Mouse (Mus musculus): ENCODE results near the gene Zfpm1. TPM values are rescaled to one million over a fixed set of nuclear protein-coding genes. Genes with fewer than 3 reads are reported as not detected.

Gene Zfpm1
- 1.4 and 2.1 TPM in 2 replicates for polyA plus RNA-seq (2014; fragmentation: Nextera tagmentation; extraction: Ambion mirVana)

DNA sequence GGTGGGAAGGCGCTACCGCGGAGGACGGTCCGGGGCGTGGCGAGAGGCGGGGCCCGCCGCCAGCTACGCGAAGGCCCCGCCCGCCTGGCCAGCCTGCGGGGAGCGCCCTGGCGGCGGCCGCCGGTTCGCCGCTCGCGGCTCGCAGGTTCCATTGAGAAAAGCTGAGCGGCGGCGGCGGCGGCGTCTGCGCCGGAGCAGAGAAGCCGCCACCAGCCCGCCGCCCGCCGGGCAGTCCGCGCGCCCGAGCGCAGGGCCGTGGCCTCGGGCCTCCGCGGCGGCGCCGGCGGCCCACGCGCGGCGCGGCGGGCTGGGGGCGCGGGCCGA, at the start of gene Zfpm1:
TSS of gene Zfpm1 (plus strand) at position 107 of the 324 bp plus-strand sequence.
- no peaks in the 10 kb centered on the region for H3K9me3 ChIP-seq (ENCODE audit: control insufficient read depth, low read length)
- peak within 1 kb of the TSS; percentile 56 for H3K9ac ChIP-seq (ENCODE audit: low read length)
- no peak for ATAC-seq (replicated peaks; ENCODE audit: low FRiP score)
- 0% methylated on average over 27 of the region's 60 CpGs for WGBS
- no peak for DNase-seq (ENCODE audit: low spot score)
- H3K27ac ChIP-seq (ENCODE audit: low read depth, low read length): 0 out of 2 replicates have a peak within 1 kb of the TSS, but pooled peaks have one; percentile 12
- peak within 1 kb of the TSS; percentile 57 for H3K4me3 ChIP-seq (ENCODE audit: low read depth, low read length)
- peaks cover 34% of the 10 kb centered on the region for H3K27me3 ChIP-seq (ENCODE audit: control insufficient read depth, insufficient read depth, low read length)
- H3K4me1 ChIP-seq (replicated peaks; ENCODE audit: control insufficient read depth, insufficient read depth, low read length): peaks cover 24% of the 10 kb centered on the region
- no peaks in the 10 kb centered on the region for H3K36me3 ChIP-seq (ENCODE audit: control insufficient read depth, insufficient read depth, low read length)
- H3K4me2 ChIP-seq (ENCODE audit: low read depth, low read length, severe bottlenecking): peak within 1 kb of the TSS; percentile 73

- Histone ChIP-seq H3K9me3 (ENCODE audit: control insufficient read depth, low read length) (no peaks in the 10 kb centered on the region), H3K4me1 (replicated peaks; ENCODE audit: control insufficient read depth, insufficient read depth, low read length) (0 out of 2 replicates have a peak, but pooled peaks cover 3% of the 10 kb centered on the region), H3K27ac (ENCODE audit: low read depth, low read length) (no peak overlapping the region), H3K36me3 (ENCODE audit: control insufficient read depth, insufficient read depth, low read length) (no peaks in the 10 kb centered on the region), H3K4me3 (ENCODE audit: low read depth, low read length) (no peak overlapping the region), H3K4me2 (ENCODE audit: low read depth, low read length, severe bottlenecking) (no peak overlapping the region), H3K27me3 (ENCODE audit: control insufficient read depth, insufficient read depth, low read length) (peaks cover 21% of the 10 kb centered on the region), H3K9ac (ENCODE audit: low read length) (no peak overlapping the region)
- ATAC-seq (replicated peaks; ENCODE audit: low FRiP score) (no peak), DNase-seq (ENCODE audit: low spot score) (no peak)
- WGBS: 48% methylated on average over 11 of the region's 11 CpGs
Measured at GRCm38 (mm10) chr8:122234055-122234454, 47.9 kb upstream of the Zfpm1 start.

DNA sequence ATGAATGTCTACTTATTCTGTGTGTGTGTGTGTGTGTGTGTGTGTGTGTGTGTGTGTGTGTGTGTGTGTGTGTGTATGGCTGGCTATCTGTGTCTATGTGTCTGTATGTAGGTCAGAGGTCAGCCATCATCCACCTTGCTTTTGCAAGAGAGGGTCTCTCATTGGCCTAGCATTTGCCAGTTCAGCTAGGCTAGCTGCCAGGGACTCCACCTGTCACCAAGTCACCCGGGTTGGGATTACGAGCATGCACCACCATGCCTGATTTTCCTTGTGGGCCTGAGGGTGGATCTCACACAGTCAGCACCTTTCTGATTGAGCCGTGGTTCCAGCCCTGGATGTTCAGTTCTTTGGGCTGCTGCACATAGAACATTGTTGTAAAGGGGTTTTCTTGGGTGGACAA, 45.4 kb upstream of the Zfpm1 start:
- no peaks in the 10 kb centered on the region for H3K27me3 ChIP-seq (ENCODE audit: control insufficient read depth, insufficient read depth, low read length)
- no peaks in the 10 kb centered on the region for H3K9me3 ChIP-seq (ENCODE audit: control insufficient read depth, low read length)
- no peaks in the 10 kb centered on the region for H3K4me1 ChIP-seq (replicated peaks; ENCODE audit: control insufficient read depth, insufficient read depth, low read length)
- no peak overlapping the region for H3K4me3 ChIP-seq (ENCODE audit: low read depth, low read length)
- H3K27ac ChIP-seq (ENCODE audit: low read depth, low read length): no peak overlapping the region
- H3K4me2 ChIP-seq (ENCODE audit: low read depth, low read length, severe bottlenecking): no peak overlapping the region
- no peaks in the 10 kb centered on the region for H3K36me3 ChIP-seq (ENCODE audit: control insufficient read depth, insufficient read depth, low read length)
- DNase-seq (ENCODE audit: low spot score): no peak
- WGBS: 84% methylated on average over 3 of the region's 3 CpGs
- no peak overlapping the region for H3K9ac ChIP-seq (ENCODE audit: low read length)
- no peak for ATAC-seq (replicated peaks; ENCODE audit: low FRiP score)

DNA sequence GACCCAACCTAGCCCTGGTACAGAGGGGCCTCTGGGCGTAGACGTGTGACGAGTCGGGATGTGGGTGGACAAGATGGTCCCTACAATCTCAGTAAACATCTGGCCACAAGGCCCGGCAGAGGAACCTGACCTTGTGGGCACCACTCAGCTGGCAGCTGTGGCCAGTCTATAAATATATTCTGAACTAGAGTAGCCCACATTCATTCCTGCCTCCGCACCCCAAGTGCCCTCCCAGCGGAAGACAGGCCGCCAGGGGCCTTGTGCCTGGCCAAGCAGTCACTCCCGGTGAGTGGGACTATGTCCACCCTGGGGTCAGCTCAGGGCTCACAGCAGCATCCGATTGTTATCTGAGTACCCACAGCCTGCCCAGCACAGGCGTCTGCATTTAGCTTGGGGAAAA, 43.7 kb upstream of the Zfpm1 start:
- DNase-seq (ENCODE audit: low spot score): no peak
- H3K4me2 ChIP-seq (ENCODE audit: low read depth, low read length, severe bottlenecking): no peak overlapping the region
- no peaks in the 10 kb centered on the region for H3K36me3 ChIP-seq (ENCODE audit: control insufficient read depth, insufficient read depth, low read length)
- no peaks in the 10 kb centered on the region for H3K9me3 ChIP-seq (ENCODE audit: control insufficient read depth, low read length)
- ATAC-seq (replicated peaks; ENCODE audit: low FRiP score): no peak
- H3K4me3 ChIP-seq (ENCODE audit: low read depth, low read length): no peak overlapping the region
- H3K27ac ChIP-seq (ENCODE audit: low read depth, low read length): no peak overlapping the region
- H3K4me1 ChIP-seq (replicated peaks; ENCODE audit: control insufficient read depth, insufficient read depth, low read length): no peaks in the 10 kb centered on the region
- 87% methylated on average over 11 of the region's 11 CpGs for WGBS
- H3K27me3 ChIP-seq (ENCODE audit: control insufficient read depth, insufficient read depth, low read length): no peaks in the 10 kb centered on the region
- H3K9ac ChIP-seq (ENCODE audit: low read length): no peak overlapping the region

DNA sequence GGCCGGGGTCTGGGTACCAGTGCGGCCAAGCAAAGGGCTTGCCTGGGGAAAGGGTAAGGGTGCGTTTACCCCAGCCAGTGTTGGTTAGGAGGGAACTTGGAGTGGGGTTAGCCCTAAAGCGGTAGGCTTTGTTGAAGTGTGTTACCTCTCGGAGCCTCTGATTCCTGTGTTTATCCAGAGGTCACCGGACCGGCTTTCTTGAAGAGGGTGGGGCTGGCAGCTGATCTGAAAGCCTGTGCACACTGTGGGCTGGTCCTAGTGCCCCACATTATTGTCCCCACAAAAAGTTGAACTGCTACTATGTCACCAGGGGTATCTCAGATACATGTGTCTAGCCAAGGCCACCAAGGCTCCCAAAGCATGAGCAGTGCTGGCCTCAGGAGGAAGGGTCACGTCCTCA, 43.2 kb upstream of the Zfpm1 start:
- H3K9me3 ChIP-seq (ENCODE audit: control insufficient read depth, low read length): no peaks in the 10 kb centered on the region
- no peak overlapping the region for H3K4me2 ChIP-seq (ENCODE audit: low read depth, low read length, severe bottlenecking)
- 82% methylated on average over 8 of the region's 8 CpGs for WGBS
- no peak overlapping the region for H3K27ac ChIP-seq (ENCODE audit: low read depth, low read length)
- DNase-seq (ENCODE audit: low spot score) (no peak), ATAC-seq (replicated peaks; ENCODE audit: low FRiP score) (no peak)
- no peaks in the 10 kb centered on the region for H3K36me3 ChIP-seq (ENCODE audit: control insufficient read depth, insufficient read depth, low read length)
- no peaks in the 10 kb centered on the region for H3K27me3 ChIP-seq (ENCODE audit: control insufficient read depth, insufficient read depth, low read length)
- no peaks in the 10 kb centered on the region for H3K4me1 ChIP-seq (replicated peaks; ENCODE audit: control insufficient read depth, insufficient read depth, low read length)
- H3K4me3 ChIP-seq (ENCODE audit: low read depth, low read length): no peak overlapping the region
- no peak overlapping the region for H3K9ac ChIP-seq (ENCODE audit: low read length)

- H3K4me1 ChIP-seq (replicated peaks; ENCODE audit: control insufficient read depth, insufficient read depth, low read length): no peaks in the 10 kb centered on the region
- no peak overlapping the region for H3K27ac ChIP-seq (ENCODE audit: low read depth, low read length)
- no peaks in the 10 kb centered on the region for H3K9me3 ChIP-seq (ENCODE audit: control insufficient read depth, low read length)
- no peak for ATAC-seq (replicated peaks; ENCODE audit: low FRiP score)
- no peak overlapping the region for H3K4me2 ChIP-seq (ENCODE audit: low read depth, low read length, severe bottlenecking)
- H3K27me3 ChIP-seq (ENCODE audit: control insufficient read depth, insufficient read depth, low read length): no peaks in the 10 kb centered on the region
- H3K36me3 ChIP-seq (ENCODE audit: control insufficient read depth, insufficient read depth, low read length): no peaks in the 10 kb centered on the region
- WGBS: 91% methylated on average over 16 of the region's 16 CpGs
- no peak overlapping the region for H3K4me3 ChIP-seq (ENCODE audit: low read depth, low read length)
- H3K9ac ChIP-seq (ENCODE audit: low read length): no peak overlapping the region
- DNase-seq (ENCODE audit: low spot score): no peak
Measured at GRCm38 (mm10) chr8:122240241-122241026, 41.5 kb upstream of the Zfpm1 start.

GRCm38 (mm10) chr8:122243310-122243709, 38.6 kb upstream of the Zfpm1 start:
- WGBS: 92% methylated on average over 4 of the region's 4 CpGs
- no peak overlapping the region for H3K4me3 ChIP-seq (ENCODE audit: low read depth, low read length)
- no peak for ATAC-seq (replicated peaks; ENCODE audit: low FRiP score)
- H3K27ac ChIP-seq (ENCODE audit: low read depth, low read length): no peak overlapping the region
- no peak for DNase-seq (ENCODE audit: low spot score)
- H3K9me3 ChIP-seq (ENCODE audit: control insufficient read depth, low read length): no peaks in the 10 kb centered on the region
- no peak overlapping the region for H3K9ac ChIP-seq (ENCODE audit: low read length)
- H3K36me3 ChIP-seq (ENCODE audit: control insufficient read depth, insufficient read depth, low read length): no peaks in the 10 kb centered on the region
- peaks cover 5% of the 10 kb centered on the region; the same call in 1 of the 2 replicates for H3K4me1 ChIP-seq (replicated peaks; ENCODE audit: control insufficient read depth, insufficient read depth, low read length)
- no peaks in the 10 kb centered on the region for H3K27me3 ChIP-seq (ENCODE audit: control insufficient read depth, insufficient read depth, low read length)
- H3K4me2 ChIP-seq (ENCODE audit: low read depth, low read length, severe bottlenecking): no peak overlapping the region

DNA sequence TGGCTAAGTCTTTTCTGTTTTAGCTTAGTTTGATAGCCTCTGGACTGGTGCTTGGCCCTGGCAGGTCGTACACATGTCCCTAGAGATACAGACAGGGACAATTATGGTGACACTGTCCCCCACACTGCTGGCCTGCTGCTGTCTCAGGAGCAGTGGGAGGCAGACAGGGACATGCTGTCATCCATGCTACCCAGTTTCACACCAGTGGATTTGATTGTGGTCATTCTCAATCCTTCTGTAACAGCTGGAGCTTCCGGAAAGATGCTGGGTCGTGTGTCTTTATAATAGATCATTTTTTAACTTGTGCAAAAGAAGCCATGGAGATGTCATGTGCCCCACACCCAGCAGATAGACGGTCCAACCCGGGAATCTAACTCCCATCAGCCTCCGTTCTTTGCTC, 36.8 kb upstream of the Zfpm1 start:
- Histone ChIP-seq H3K27me3 (ENCODE audit: control insufficient read depth, insufficient read depth, low read length) (no peaks in the 10 kb centered on the region), H3K9ac (ENCODE audit: low read length) (no peak overlapping the region), H3K4me1 (replicated peaks; ENCODE audit: control insufficient read depth, insufficient read depth, low read length) (peaks cover 5% of the 10 kb centered on the region; the same call in 1 of the 2 replicates), H3K27ac (ENCODE audit: low read depth, low read length) (no peak overlapping the region), H3K9me3 (ENCODE audit: control insufficient read depth, low read length) (no peaks in the 10 kb centered on the region), H3K4me3 (ENCODE audit: low read depth, low read length) (no peak overlapping the region), H3K4me2 (ENCODE audit: low read depth, low read length, severe bottlenecking) (no peak overlapping the region), H3K36me3 (ENCODE audit: control insufficient read depth, insufficient read depth, low read length) (no peaks in the 10 kb centered on the region)
- no peak for ATAC-seq (replicated peaks; ENCODE audit: low FRiP score)
- WGBS: 83% methylated on average over 6 of the region's 6 CpGs
- DNase-seq (ENCODE audit: low spot score): no peak
